ENCODE assay signal across 8 mouse cellular contexts in genomic region chr17:45886420-45887049, GRCm38 (mm10).
A peak's percentile ranks its signal among the peaks of the same experiment; 100 is the strongest.
DNase-seq lines count a peak whose midpoint lies in the region.

No protein-coding gene starts in this region.

- H3K27ac ChIP-seq in brown adipose tissue, adult 24 weeks (replicated peaks; ENCODE audit: low read depth, low read length) = peak overlapping the region; percentile 50

- peak; percentile 63 for DNase-seq in gastrocnemius, postnatal 14 days
- DNase-seq in kidney, adult 18-20 months = peak; percentile 54
- DNase-seq in lung, adult 18-20 months = peak; percentile 68 to 79
- no peak for DNase-seq in left cerebral cortex, postnatal 36 days (ENCODE audit: low spot score in 2 of 2)
- no peak for DNase-seq in left cerebral cortex, adult 8-10 months (ENCODE audit: low spot score in 2 of 2)
- no peak for DNase-seq in layer of hippocampus, postnatal 10 days (ENCODE audit: low spot score in 2 of 2)
- DNase-seq in spleen, adult 12 weeks (ENCODE audit: low spot score) = no peak

- intact Hi-C loops in gastrocnemius, postnatal 14 days (cut with DNase I; ENCODE audit: low total_unique reads) = no loop called here
- intact Hi-C loops in left cerebral cortex, postnatal 36 days (cut with DNase I) = no loop called here

- H3K4me1 ChIP-seq in brown adipose tissue, adult 24 weeks (ENCODE audit: control insufficient read depth, insufficient read depth, insufficient read length, low read length) = peaks cover 7% of the 10 kb centered on the region; the same call in 1 of the 2 replicates

- 0 out of 2 replicates have a peak overlapping the region, but pooled peaks have one; percentile 4 for H3K4me3 ChIP-seq in brown adipose tissue, adult 24 weeks (ENCODE audit: insufficient read depth, low read depth, low read length)

Comparison
In these comparisons a context has a peak if more than half of its experiments do, and no peak if none do; other contexts are left out.
1. DNase-seq: peak in gastrocnemius, postnatal 14 days (single experiment), kidney, adult 18-20 months (single experiment) and lung, adult 18-20 months (2 of 2); none in left cerebral cortex, postnatal 36 days (0 of 2), left cerebral cortex, adult 8-10 months (0 of 2), layer of hippocampus, postnatal 10 days (0 of 2) and spleen, adult 12 weeks (single experiment).